Mouse (Mus musculus): ENCODE results near the gene Fam243. TPM values are rescaled to one million over a fixed set of nuclear protein-coding genes. Genes with fewer than 3 reads are reported as not detected.

Fam243 gene
- polyA plus RNA-seq, 1 experiment from 2014 or later, result not detected

DNA sequence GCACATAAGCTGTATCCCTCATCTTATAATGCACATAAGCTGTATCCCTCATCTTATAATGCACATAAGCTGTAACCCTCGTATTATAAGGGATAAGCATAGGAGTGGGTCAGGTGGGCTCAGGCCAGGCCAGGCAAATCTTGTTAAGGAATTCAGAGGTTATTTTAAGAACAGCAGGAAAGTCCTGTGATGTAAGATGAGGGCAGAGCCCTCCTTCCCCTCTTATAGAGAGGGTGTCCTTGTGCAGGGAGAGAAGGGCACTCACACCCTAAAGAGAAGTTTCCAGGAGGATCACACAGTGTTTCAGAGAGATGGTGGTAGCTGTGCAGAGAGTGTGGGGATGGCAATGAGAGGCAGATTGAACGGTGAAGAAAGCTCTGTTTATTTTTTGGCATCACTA is 25.9 kb downstream of the Fam243 start:
- WGBS (ENCODE audit: insufficient replicate concordance), result 52% methylated on average over 2 of the region's 2 CpGs

GRCm38 (mm10) chr16:92294267-92294970 is 26.8 kb downstream of the Fam243 start:
- no peaks in the 10 kb centered on the region for H3K9me3 ChIP-seq (replicated peaks; ENCODE audit: control insufficient read depth, low read length)
- H3K4me1 ChIP-seq (ENCODE audit: control insufficient read depth, insufficient read depth, low read length), result no peaks in the 10 kb centered on the region; the same call in 1 of the 2 replicates
- H3K4me2 ChIP-seq, result no peak overlapping the region
- no peak for ATAC-seq (replicated peaks; ENCODE audit: insufficient number of reproducible peaks, low FRiP score, low TSS enrichment)
- no peaks in the 10 kb centered on the region for H3K36me3 ChIP-seq (ENCODE audit: control insufficient read depth, insufficient read depth, low read length)
- no peaks in the 10 kb centered on the region for H3K27me3 ChIP-seq (ENCODE audit: control insufficient read depth, insufficient read depth, low read length)
- H3K27ac ChIP-seq (ENCODE audit: low read depth, low read length), result no peak overlapping the region
- H3K4me3 ChIP-seq (ENCODE audit: low read depth, low read length), result no peak overlapping the region
- 60% methylated on average over 12 of the region's 12 CpGs for WGBS (ENCODE audit: insufficient replicate concordance)
- no peak overlapping the region for H3K9ac ChIP-seq (ENCODE audit: low read depth, low read length)

More for the DNA sequence above, 25.9 kb downstream of the Fam243 start:
- H3K27ac ChIP-seq (ENCODE audit: low read depth, low read length), result peak overlapping the region; percentile 1; the same call in 1 of the 2 replicates
- no peaks in the 10 kb centered on the region for H3K36me3 ChIP-seq (ENCODE audit: control insufficient read depth, insufficient read depth, low read length)
- H3K4me3 ChIP-seq (ENCODE audit: low read depth, low read length), result no peak overlapping the region
- peak overlapping the region; percentile 22 for H3K4me2 ChIP-seq
- no peaks in the 10 kb centered on the region; the same call in 1 of the 2 replicates for H3K4me1 ChIP-seq (ENCODE audit: control insufficient read depth, insufficient read depth, low read length)
- H3K9ac ChIP-seq (ENCODE audit: low read depth, low read length), result 0 out of 2 replicates have a peak overlapping the region, but pooled peaks have one; percentile 34
- H3K27me3 ChIP-seq (ENCODE audit: control insufficient read depth, insufficient read depth, low read length), result no peaks in the 10 kb centered on the region
- no peak for ATAC-seq (replicated peaks; ENCODE audit: insufficient number of reproducible peaks, low FRiP score, low TSS enrichment)
- H3K9me3 ChIP-seq (replicated peaks; ENCODE audit: control insufficient read depth, low read length), result no peaks in the 10 kb centered on the region

GRCm38 (mm10) chr16:92292101-92292500 is 29.1 kb downstream of the Fam243 start, which contains the start of gene Kcne2:
TSS of gene Kcne2 (plus strand) at chr16:92292389.
- no peak for ATAC-seq (replicated peaks; ENCODE audit: insufficient number of reproducible peaks, low FRiP score, low TSS enrichment)
- Histone ChIP-seq H3K36me3 (ENCODE audit: control insufficient read depth, insufficient read depth, low read length) (no peaks in the 10 kb centered on the region), H3K4me3 (ENCODE audit: low read depth, low read length) (no peak within 1 kb of the TSS), H3K9me3 (replicated peaks; ENCODE audit: control insufficient read depth, low read length) (no peaks in the 10 kb centered on the region), H3K27ac (ENCODE audit: low read depth, low read length) (no peak within 1 kb of the TSS), H3K4me1 (ENCODE audit: control insufficient read depth, insufficient read depth, low read length) (no peaks in the 10 kb centered on the region; the same call in 1 of the 2 replicates), H3K27me3 (ENCODE audit: control insufficient read depth, insufficient read depth, low read length) (no peaks in the 10 kb centered on the region), H3K9ac (ENCODE audit: low read depth, low read length) (no peak within 1 kb of the TSS), H3K4me2 (no peak within 1 kb of the TSS)
- WGBS (ENCODE audit: insufficient replicate concordance), result 66% methylated on average over 10 of the region's 10 CpGs

GRCm38 (mm10) chr16:92290045-92290444 is 31.2 kb downstream of the Fam243 start:
- Histone ChIP-seq H3K27me3 (ENCODE audit: control insufficient read depth, insufficient read depth, low read length) (0 out of 2 replicates have a peak, but pooled peaks cover 3% of the 10 kb centered on the region), H3K9ac (ENCODE audit: low read depth, low read length) (no peak overlapping the region), H3K4me1 (ENCODE audit: control insufficient read depth, insufficient read depth, low read length) (no peaks in the 10 kb centered on the region), H3K4me3 (ENCODE audit: low read depth, low read length) (no peak overlapping the region), H3K4me2 (no peak overlapping the region), H3K27ac (ENCODE audit: low read depth, low read length) (no peak overlapping the region), H3K36me3 (ENCODE audit: control insufficient read depth, insufficient read depth, low read length) (no peaks in the 10 kb centered on the region), H3K9me3 (replicated peaks; ENCODE audit: control insufficient read depth, low read length) (no peaks in the 10 kb centered on the region)
- ATAC-seq (replicated peaks; ENCODE audit: insufficient number of reproducible peaks, low FRiP score, low TSS enrichment), result no peak

DNA sequence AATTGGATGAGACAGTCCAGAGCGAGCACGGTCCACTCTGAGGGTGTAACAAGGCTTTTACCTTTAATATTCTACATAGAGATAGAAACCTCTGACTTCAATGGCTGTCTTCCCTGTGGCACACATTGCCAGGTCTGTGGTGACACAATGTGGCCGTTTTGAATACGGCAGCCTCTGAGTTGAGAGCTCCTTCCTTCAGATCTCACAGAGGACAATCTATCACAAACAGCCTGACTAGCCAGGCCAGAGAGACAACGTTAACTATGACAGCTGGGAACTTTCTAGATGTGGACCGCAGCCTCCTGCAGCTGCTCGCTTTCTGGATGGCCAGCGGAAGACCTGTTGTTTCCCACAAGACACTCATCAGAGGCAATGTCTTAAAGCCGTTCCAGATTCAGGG is 32.5 kb downstream of the Fam243 start:
- H3K4me1 ChIP-seq (ENCODE audit: control insufficient read depth, insufficient read depth, low read length), result no peaks in the 10 kb centered on the region
- H3K27ac ChIP-seq (ENCODE audit: low read depth, low read length), result no peak overlapping the region
- H3K4me3 ChIP-seq (ENCODE audit: low read depth, low read length), result no peak overlapping the region
- ATAC-seq (replicated peaks; ENCODE audit: insufficient number of reproducible peaks, low FRiP score, low TSS enrichment), result no peak
- no peak overlapping the region for H3K9ac ChIP-seq (ENCODE audit: low read depth, low read length)
- no peaks in the 10 kb centered on the region for H3K9me3 ChIP-seq (replicated peaks; ENCODE audit: control insufficient read depth, low read length)
- no peak overlapping the region for H3K4me2 ChIP-seq
- 76% methylated on average over 9 of the region's 9 CpGs for WGBS (ENCODE audit: insufficient replicate concordance)
- no peaks in the 10 kb centered on the region for H3K36me3 ChIP-seq (ENCODE audit: control insufficient read depth, insufficient read depth, low read length)
- H3K27me3 ChIP-seq (ENCODE audit: control insufficient read depth, insufficient read depth, low read length), result 0 out of 2 replicates have a peak, but pooled peaks cover 3% of the 10 kb centered on the region

DNA sequence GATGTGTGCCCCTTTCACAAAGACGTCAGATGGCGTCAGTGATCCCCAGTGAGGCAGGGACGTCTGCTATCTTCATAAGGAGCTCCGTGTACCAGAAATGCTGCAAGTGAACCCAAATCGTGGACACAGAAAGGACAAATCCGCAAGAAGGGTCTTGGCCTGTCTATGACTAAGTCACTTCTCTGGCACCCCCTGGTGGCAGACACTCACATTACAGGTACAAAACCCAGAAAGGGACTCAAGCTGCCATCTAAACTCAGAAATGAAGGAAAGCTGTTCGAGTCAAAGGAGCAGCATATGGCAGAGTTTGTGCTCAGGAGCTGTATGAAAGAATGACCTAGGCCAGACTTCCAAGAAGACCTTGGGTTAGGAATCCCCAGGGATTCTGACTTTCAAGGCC is 34.6 kb downstream of the Fam243 start:
- Histone ChIP-seq H3K4me3 (ENCODE audit: low read depth, low read length) (no peak overlapping the region), H3K4me2 (no peak overlapping the region), H3K27me3 (ENCODE audit: control insufficient read depth, insufficient read depth, low read length) (0 out of 2 replicates have a peak, but pooled peaks cover 3% of the 10 kb centered on the region), H3K4me1 (ENCODE audit: control insufficient read depth, insufficient read depth, low read length) (no peaks in the 10 kb centered on the region), H3K36me3 (ENCODE audit: control insufficient read depth, insufficient read depth, low read length) (no peaks in the 10 kb centered on the region), H3K9ac (ENCODE audit: low read depth, low read length) (0 out of 2 replicates have a peak overlapping the region, but pooled peaks have one; percentile 28), H3K27ac (ENCODE audit: low read depth, low read length) (no peak overlapping the region), H3K9me3 (replicated peaks; ENCODE audit: control insufficient read depth, low read length) (no peaks in the 10 kb centered on the region)
- no peak for ATAC-seq (replicated peaks; ENCODE audit: insufficient number of reproducible peaks, low FRiP score, low TSS enrichment)
- WGBS (ENCODE audit: insufficient replicate concordance), result 14% methylated on average over 7 of the region's 7 CpGs

DNA sequence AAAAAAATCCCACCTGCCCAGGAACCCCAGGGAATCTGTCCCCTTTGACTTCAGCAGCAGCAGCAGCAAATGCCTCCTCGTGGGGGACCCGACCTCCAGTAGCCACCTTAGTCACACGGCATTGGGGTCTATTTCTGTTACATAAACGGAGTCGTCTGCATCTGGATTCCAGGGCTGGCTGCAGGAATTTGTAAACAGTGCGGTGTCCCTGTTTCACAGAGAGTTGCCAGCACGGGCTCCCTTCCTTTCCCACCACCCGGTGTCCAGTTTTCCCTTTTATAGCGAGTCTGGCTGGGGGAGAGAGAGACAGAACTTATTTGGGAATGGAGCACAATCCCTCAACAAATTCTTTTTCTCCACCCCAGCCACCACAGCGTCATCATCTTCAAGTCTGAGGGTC is 36.2 kb downstream of the Fam243 start:
- 0 out of 2 replicates have a peak, but pooled peaks cover 3% of the 10 kb centered on the region for H3K27me3 ChIP-seq (ENCODE audit: control insufficient read depth, insufficient read depth, low read length)
- no peaks in the 10 kb centered on the region for H3K36me3 ChIP-seq (ENCODE audit: control insufficient read depth, insufficient read depth, low read length)

GRCm38 (mm10) chr16:92282671-92283070 is 38.6 kb downstream of the Fam243 start:
- Histone ChIP-seq H3K9ac (ENCODE audit: low read depth, low read length) (no peak overlapping the region), H3K4me2 (no peak overlapping the region), H3K27ac (ENCODE audit: low read depth, low read length) (no peak overlapping the region), H3K36me3 (ENCODE audit: control insufficient read depth, insufficient read depth, low read length) (no peaks in the 10 kb centered on the region), H3K4me3 (ENCODE audit: low read depth, low read length) (no peak overlapping the region), H3K9me3 (replicated peaks; ENCODE audit: control insufficient read depth, low read length) (no peaks in the 10 kb centered on the region), H3K27me3 (ENCODE audit: control insufficient read depth, insufficient read depth, low read length) (0 out of 2 replicates have a peak, but pooled peaks cover 3% of the 10 kb centered on the region), H3K4me1 (ENCODE audit: control insufficient read depth, insufficient read depth, low read length) (no peaks in the 10 kb centered on the region)
- 78% methylated on average over 5 of the region's 5 CpGs for WGBS (ENCODE audit: insufficient replicate concordance)
- no peak for ATAC-seq (replicated peaks; ENCODE audit: insufficient number of reproducible peaks, low FRiP score, low TSS enrichment)

More for the DNA sequence above, 36.2 kb downstream of the Fam243 start:
- ATAC-seq (replicated peaks; ENCODE audit: insufficient number of reproducible peaks, low FRiP score, low TSS enrichment), result no peak
- H3K9ac ChIP-seq (ENCODE audit: low read depth, low read length), result no peak overlapping the region
- no peak overlapping the region for H3K4me3 ChIP-seq (ENCODE audit: low read depth, low read length)
- H3K4me2 ChIP-seq, result no peak overlapping the region
- H3K27ac ChIP-seq (ENCODE audit: low read depth, low read length), result no peak overlapping the region
- no peaks in the 10 kb centered on the region for H3K4me1 ChIP-seq (ENCODE audit: control insufficient read depth, insufficient read depth, low read length)
- H3K9me3 ChIP-seq (replicated peaks; ENCODE audit: control insufficient read depth, low read length), result no peaks in the 10 kb centered on the region
- WGBS (ENCODE audit: insufficient replicate concordance), result 35% methylated on average over 10 of the region's 10 CpGs

DNA sequence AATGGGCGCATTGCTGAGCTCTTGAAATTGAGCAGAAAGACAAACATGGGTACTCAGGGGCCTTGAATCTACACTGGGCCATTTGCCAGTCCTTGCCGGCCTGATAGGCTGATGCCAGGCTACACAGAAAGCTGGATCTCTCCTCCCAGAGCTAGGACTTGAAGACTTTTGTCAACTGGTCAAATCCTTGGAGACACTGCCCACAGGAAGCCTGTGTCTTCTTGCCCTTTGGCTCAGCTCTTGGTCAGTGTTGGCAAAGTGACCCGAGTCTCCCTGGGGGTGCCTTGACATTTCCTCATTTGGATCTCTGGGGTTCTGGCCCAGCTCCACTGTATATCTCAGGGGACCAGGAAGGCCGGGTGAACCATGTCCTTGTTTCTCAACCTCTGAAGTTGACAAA is 45.7 kb downstream of the Fam243 start:
- no peak overlapping the region for H3K27ac ChIP-seq (ENCODE audit: low read depth, low read length)
- H3K4me2 ChIP-seq, result no peak overlapping the region
- H3K36me3 ChIP-seq (ENCODE audit: control insufficient read depth, insufficient read depth, low read length), result no peaks in the 10 kb centered on the region
- H3K9ac ChIP-seq (ENCODE audit: low read depth, low read length), result no peak overlapping the region
- H3K4me1 ChIP-seq (ENCODE audit: control insufficient read depth, insufficient read depth, low read length), result no peaks in the 10 kb centered on the region
- H3K4me3 ChIP-seq (ENCODE audit: low read depth, low read length), result no peak overlapping the region
- no peak for ATAC-seq (replicated peaks; ENCODE audit: insufficient number of reproducible peaks, low FRiP score, low TSS enrichment)
- H3K9me3 ChIP-seq (replicated peaks; ENCODE audit: control insufficient read depth, low read length), result no peaks in the 10 kb centered on the region
- 69% methylated on average over 4 of the region's 4 CpGs for WGBS (ENCODE audit: insufficient replicate concordance)
- H3K27me3 ChIP-seq (ENCODE audit: control insufficient read depth, insufficient read depth, low read length), result no peaks in the 10 kb centered on the region

Measured in heart, embryonic 11.5 days (tissue).